Mouse (Mus musculus) thymus, adult 2 months (tissue): ENCODE measurements around the gene Uqcc3. TPM values are rescaled to one million over a fixed set of nuclear protein-coding genes. Genes with fewer than 3 reads are reported as not detected.
A peak's percentile ranks its signal among the peaks of the same experiment; 100 is the strongest.

Experiments used
- DNase-seq: peaks from one replicate; pipeline ENCODE4 v3.0.0; 2021
- H3K27ac ChIP-seq: fragments of 200-500 bp; 2 replicates; pipeline ENCODE4 v1.5.1; 2012; ENCODE audit warnings: low read length, control low read depth; ENCODE audit not compliant: control insufficient read depth, insufficient read depth
- H3K27me3 ChIP-seq: fragments of 200-500 bp; 2 replicates; pipeline ENCODE4 v1.6.1; 2012; ENCODE audit warnings: mild to moderate bottlenecking, low read length, moderate library complexity, mixed read lengths; ENCODE audit not compliant: control insufficient read depth, insufficient read depth
- H3K36me3 ChIP-seq: fragments of 200-500 bp; 2 replicates; pipeline ENCODE4 v1.6.1; 2012; ENCODE audit warnings: mild to moderate bottlenecking, low read length, moderate library complexity; ENCODE audit not compliant: control insufficient read depth, insufficient read depth
- H3K4me1 ChIP-seq: fragments of 200-500 bp; replicated peaks from 2 replicates; pipeline ENCODE4 v1.6.1; 2012; ENCODE audit warnings: low read length; ENCODE audit not compliant: control insufficient read depth, insufficient read depth
- H3K4me3 ChIP-seq: fragments of 200-500 bp; 2 replicates; pipeline ENCODE4 v1.5.1; 2012; ENCODE audit warnings: mild to moderate bottlenecking, low read length, control low read depth, moderate library complexity; ENCODE audit not compliant: control insufficient read depth, insufficient read depth
- CTCF ChIP-seq: fragments of 200-500 bp; IDR thresholded peaks from 2 replicates; pipeline ENCODE4 v1.5.1; 2012; ENCODE audit warnings: mild to moderate bottlenecking, control low read depth, low read length, moderate library complexity, borderline replicate concordance; ENCODE audit not compliant: control insufficient read depth, poor library complexity, insufficient read depth; ENCODE audit errors: extremely low read depth
- POLR2A ChIP-seq: fragments of 200-500 bp; IDR thresholded peaks from 2 replicates; pipeline ENCODE4 v1.6.1; 2012; ENCODE audit warnings: mild to moderate bottlenecking, low read length, control low read depth, moderate library complexity; ENCODE audit not compliant: control insufficient read depth, poor library complexity, insufficient read depth; ENCODE audit errors: extremely low read depth
- WGBS: fragments of 180-500 bp; shearing (Covaris S2); methylation state at CpG from one replicate; pipeline ENCODE4 v1.1.7; 2018; 5-methylcytosine and 5-hydroxymethylcytosine counted together
- polyA plus RNA-seq: library from polyadenylated mRNA; depleted of rRNA; stranded (reverse); fragments of >200 nt; gene quantifications from 2 replicates; pipeline ENCODE4 v1.2.3, GENCODE M21; 2012

Uqcc3 gene
- polyA plus RNA-seq, 1 experiment, result 39.2 TPM

DNA sequence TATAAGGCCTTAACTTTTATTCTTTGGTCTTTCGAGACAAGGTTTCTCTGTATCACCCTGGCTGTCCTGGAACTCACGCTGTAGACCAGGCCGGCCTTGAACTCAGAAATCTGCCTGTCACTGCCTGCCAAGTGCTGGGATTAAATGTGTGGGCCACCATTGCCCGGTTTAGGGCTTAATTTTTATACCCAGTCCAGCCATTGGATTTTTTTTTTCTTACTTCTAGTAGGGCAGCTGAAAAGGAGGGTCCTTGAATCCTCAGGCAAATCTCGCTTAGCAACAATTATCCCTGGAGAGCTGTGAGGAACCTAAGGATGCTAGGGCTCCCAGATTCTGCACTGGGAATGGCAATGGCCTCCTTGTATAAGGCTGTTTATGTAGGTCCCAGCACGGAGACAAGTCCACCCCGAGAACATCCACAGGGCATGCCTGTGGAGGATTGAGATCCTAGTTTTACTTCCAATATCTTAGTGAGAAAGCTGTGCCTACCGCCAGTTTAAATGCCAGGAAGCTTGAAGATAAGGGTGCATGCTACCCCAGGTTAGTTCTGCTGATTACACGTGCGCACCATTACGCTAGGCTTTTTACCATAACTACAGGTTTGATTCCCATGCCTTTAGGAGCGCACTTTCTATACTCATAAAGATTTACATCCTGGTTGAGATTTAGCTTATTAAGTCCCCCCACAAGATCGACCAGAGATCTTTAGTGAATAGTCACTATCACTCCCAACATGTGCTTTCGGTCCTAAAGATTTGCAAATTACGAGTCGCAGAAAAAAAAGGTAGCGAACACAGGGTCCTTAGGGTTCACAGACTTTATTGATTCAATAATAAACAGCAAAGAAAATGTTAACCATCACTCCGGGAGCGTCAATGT, 7.1 kb upstream of the Uqcc3 start:
- Histone ChIP-seq H3K36me3 (peaks cover 6% of the 10 kb centered on the region), H3K4me1 (peaks cover 8% of the 10 kb centered on the region), H3K27ac (no peak overlapping the region), H3K4me3 (peak overlapping the region; percentile 81), H3K27me3 (no peaks in the 10 kb centered on the region)
- no peak for DNase-seq
- no peak for TF ChIP-seq CTCF
- no peak for TF ChIP-seq POLR2A
- 29% methylated on average over 19 of the region's 19 CpGs for WGBS

DNA sequence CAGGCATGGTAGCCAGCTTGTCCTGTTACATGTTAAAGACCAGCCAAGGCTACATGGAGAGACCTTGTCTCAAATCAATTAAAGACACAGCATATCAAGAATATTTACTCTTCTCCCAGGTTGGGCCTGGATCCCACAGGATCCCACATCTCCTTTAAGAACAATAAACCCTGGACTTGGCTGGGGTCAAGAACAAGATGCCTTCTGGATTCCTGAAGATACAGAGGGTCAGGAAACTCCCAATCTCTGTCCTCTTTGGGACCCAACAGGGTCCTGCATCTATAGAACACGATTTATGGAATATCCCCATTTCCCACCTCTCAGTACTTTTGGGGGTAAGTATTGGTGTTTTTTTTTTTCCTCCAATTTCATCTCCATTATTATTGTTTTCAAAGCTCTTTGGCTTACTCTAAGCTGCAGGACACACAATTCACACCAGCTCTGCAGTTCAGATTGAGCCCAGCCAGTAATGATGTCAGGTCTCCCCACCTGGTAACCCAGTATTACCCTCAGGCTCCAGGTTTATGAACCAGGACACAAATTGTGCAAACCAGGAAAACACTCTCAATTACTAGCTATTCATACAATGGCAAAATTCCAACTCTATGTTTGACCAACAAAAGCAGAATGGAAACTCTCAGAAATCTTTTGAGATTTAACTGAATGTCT, 6.3 kb upstream of the Uqcc3 start:
- no peak for DNase-seq
- H3K27me3 ChIP-seq, result no peaks in the 10 kb centered on the region
- no peak for TF ChIP-seq POLR2A
- 88% methylated on average over 1 of the region's 1 CpGs for WGBS
- no peak overlapping the region for H3K4me3 ChIP-seq
- no peak overlapping the region for H3K27ac ChIP-seq
- H3K4me1 ChIP-seq, result peaks cover 8% of the 10 kb centered on the region
- H3K36me3 ChIP-seq, result peaks cover 6% of the 10 kb centered on the region

DNA sequence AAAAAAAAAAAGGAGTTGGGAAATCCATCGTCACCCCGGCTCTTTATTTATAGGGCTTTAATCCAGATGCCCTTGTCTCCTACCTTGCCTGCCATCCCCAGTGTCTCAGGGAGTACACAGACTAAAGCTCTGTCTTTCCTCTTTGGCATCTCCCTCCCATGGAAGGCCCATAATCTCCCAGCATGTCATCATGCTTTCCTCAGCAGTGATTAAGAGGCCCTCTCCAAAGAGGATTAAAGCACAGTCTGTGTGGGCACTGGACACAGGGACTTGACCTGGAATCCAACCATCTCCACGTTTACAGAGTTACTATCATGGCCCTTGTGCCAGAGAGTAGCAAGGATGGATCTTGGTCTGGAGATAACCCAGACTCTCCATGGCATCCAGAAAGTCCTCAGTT, 2.9 kb upstream of the Uqcc3 start, which contains the start of the genes Lbhd1 and Gm49403:
Gene Lbhd1, plus strand, starts transcription at position 117 of the 400 bp plus-strand sequence.
Gene Gm49403, plus strand, starts transcription at position 315 of the 400 bp plus-strand sequence.
- 78% methylated on average over 3 of the region's 3 CpGs for WGBS
- no peak for DNase-seq
- no peak for TF ChIP-seq CTCF
- TF ChIP-seq POLR2A, result no peak

DNA sequence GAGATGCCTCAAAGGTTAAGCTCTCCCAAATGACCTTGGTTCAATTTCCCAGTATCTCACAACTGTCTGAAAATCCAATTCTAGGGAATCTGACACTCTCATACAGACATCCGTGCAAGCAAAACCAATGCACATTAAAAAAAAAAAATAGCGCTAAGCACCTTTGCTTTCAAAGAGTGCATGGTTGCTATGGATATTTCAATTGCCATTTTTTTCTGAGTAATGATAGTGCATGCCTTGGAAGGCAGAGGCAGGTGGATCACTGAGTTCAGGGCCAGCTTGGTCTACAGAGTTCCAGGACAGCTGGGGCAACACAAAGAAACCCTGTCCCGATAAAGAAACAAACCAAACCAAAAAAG, 290 bp upstream of the Uqcc3 start:
- H3K4me3 ChIP-seq, result no peak overlapping the region
- no peaks in the 10 kb centered on the region for H3K36me3 ChIP-seq
- no peak overlapping the region for H3K27ac ChIP-seq
- peaks cover 5% of the 10 kb centered on the region for H3K4me1 ChIP-seq
- 2% methylated on average over 3 of the region's 3 CpGs for WGBS
- TF ChIP-seq CTCF (no peak), POLR2A (no peak)
- H3K27me3 ChIP-seq, result no peaks in the 10 kb centered on the region
- DNase-seq, result no peak

More for the DNA sequence above, 2.9 kb upstream of the Uqcc3 start, which contains the start of the genes Lbhd1 and Gm49403:
- Histone ChIP-seq H3K4me1 (peaks cover 10% of the 10 kb centered on the region), H3K36me3 (no peaks in the 10 kb centered on the region), H3K4me3 (no peak within 1 kb of the TSS), H3K27me3 (no peaks in the 10 kb centered on the region), H3K27ac (no peak within 1 kb of the TSS)

DNA sequence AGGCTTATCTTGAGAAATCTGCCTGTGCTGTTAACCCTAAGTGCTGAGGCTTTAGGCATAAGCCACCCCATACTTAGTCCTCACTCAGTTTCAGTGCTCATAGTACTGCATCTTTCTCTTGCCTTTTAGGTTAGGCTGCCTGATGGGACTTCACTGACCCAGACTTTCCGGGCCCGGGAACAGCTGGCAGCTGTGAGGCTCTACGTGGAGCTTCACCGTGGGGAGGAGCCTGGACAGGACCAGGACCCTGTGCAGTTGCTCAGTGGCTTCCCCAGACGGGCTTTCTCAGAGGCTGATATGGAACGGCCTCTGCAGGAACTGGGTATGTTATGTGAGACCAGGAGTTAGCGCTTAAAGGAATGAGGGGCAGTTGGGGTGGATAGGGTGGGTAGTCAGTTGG, 5.7 kb downstream of the Uqcc3 start:
- Histone ChIP-seq H3K4me3 (no peak overlapping the region), H3K36me3 (peaks cover 18% of the 10 kb centered on the region), H3K27me3 (no peaks in the 10 kb centered on the region), H3K4me1 (peaks cover 10% of the 10 kb centered on the region), H3K27ac (no peak overlapping the region)
- 98% methylated on average over 7 of the region's 7 CpGs for WGBS
- TF ChIP-seq CTCF (no peak), POLR2A (no peak)
- no peak for DNase-seq

DNA sequence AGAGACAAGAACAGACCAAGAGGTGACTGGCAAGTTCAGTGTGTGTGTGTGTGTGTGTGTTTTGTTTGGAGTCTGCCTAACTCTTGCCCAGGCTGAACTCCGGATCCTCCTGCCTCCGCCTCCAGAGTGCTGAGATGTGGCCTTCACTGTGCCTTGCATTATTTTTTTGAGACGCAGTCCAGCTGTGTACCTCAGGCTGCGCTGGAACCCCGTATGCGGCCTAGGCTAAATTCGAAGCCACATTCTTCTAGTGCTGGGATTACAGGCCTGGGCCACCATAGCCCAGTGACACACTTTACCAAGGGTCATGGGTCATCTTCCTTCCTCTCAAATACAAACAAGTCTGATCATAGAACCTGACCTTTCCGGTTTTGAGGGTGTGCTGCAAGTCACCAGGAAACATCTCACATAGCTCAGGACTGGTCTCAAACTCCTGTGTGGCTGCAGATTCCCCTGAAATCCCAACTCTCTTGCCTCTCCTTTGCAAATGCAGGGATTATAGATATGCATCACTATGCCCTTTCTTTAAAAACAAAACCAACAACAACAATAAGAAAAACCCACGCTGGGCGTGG, 8.4 kb downstream of the Uqcc3 start:
- Histone ChIP-seq H3K4me1 (peaks cover 9% of the 10 kb centered on the region), H3K27ac (no peak overlapping the region), H3K27me3 (no peaks in the 10 kb centered on the region), H3K36me3 (peaks cover 18% of the 10 kb centered on the region), H3K4me3 (peak overlapping the region; percentile 92)
- 77% methylated on average over 10 of the region's 10 CpGs for WGBS
- TF ChIP-seq CTCF (no peak), POLR2A (no peak)
- no peak for DNase-seq
